In genomic region chr7:101320399-101321217, GRCm38 (mm10) we compare ENCODE assay signal across 7 mouse cellular contexts. TPM values are rescaled to one million over a fixed set of nuclear protein-coding genes. Genes with fewer than 3 reads are reported as not detected.
DNase-seq lines count a peak whose midpoint lies in the region; ATAC-seq and TF ChIP-seq lines count a peak whose summit lies in the region.

No protein-coding gene starts in this region.

- no peak for TF ChIP-seq POLR2A in thymus, adult 2 months (IDR thresholded peaks at IDR 0.05; ENCODE audit: control insufficient read depth, extremely low read depth, insufficient read depth, low read length, poor library complexity)
- TF ChIP-seq POLR2A in bone marrow macrophage, adult 2 months (IDR thresholded peaks at IDR 0.05; ENCODE audit: borderline replicate concordance, low read depth, low read length) = no peak

- H3K27ac ChIP-seq in thymus, adult 2 months (ENCODE audit: control insufficient read depth, insufficient read depth, low read length) = no peak overlapping the region
- H3K27ac ChIP-seq in bone marrow macrophage, adult 2 months (ENCODE audit: insufficient read depth, low read depth, low read length) = no peak overlapping the region
- H3K27ac ChIP-seq in forebrain, embryonic 15.5 days (replicated peaks) = no peak overlapping the region
- peak overlapping the region; percentile 84 for H3K27ac ChIP-seq in lung, embryonic 16.5 days (ENCODE audit: low read length)
- H3K27ac ChIP-seq in stomach, embryonic 16.5 days (ENCODE audit: low read length) = peak overlapping the region; percentile 92

- H3K9me3 ChIP-seq in forebrain, embryonic 15.5 days = no peaks in the 10 kb centered on the region
- no peaks in the 10 kb centered on the region for H3K9me3 ChIP-seq in lung, embryonic 16.5 days (ENCODE audit: control insufficient read depth, low read length)
- H3K9me3 ChIP-seq in stomach, embryonic 16.5 days (replicated peaks; ENCODE audit: control insufficient read depth, low read length) = no peaks in the 10 kb centered on the region

- peak overlapping the region; percentile 99 for H3K4me2 ChIP-seq in forebrain, embryonic 15.5 days (replicated peaks)
- peak overlapping the region; percentile 83 for H3K4me2 ChIP-seq in lung, embryonic 16.5 days (ENCODE audit: low read depth, low read length)
- peak overlapping the region; percentile 80 for H3K4me2 ChIP-seq in stomach, embryonic 16.5 days (ENCODE audit: low read depth, low read length)

- H3K4me3 ChIP-seq in thymus, adult 2 months (ENCODE audit: control insufficient read depth, insufficient read depth, low read length) = peak overlapping the region; percentile 29
- H3K4me3 ChIP-seq in bone marrow macrophage, adult 2 months (ENCODE audit: insufficient read depth, low read length) = peak overlapping the region; percentile 47
- peak overlapping the region; percentile 84 for H3K4me3 ChIP-seq in forebrain, embryonic 15.5 days
- H3K4me3 ChIP-seq in lung, embryonic 16.5 days (ENCODE audit: low read length) = peak overlapping the region; percentile 69
- H3K4me3 ChIP-seq in stomach, embryonic 16.5 days (replicated peaks; ENCODE audit: low read length) = peak overlapping the region; percentile 76

- peak; percentile 42 for DNase-seq in thymus, adult 2 months
- DNase-seq in thymus, postnatal 4 days = no peak
- peak; percentile 81 to 83 for DNase-seq in kidney, adult 8-10 months

- no peaks in the 10 kb centered on the region for H3K36me3 ChIP-seq in thymus, adult 2 months (ENCODE audit: control insufficient read depth, insufficient read depth, low read length)
- H3K36me3 ChIP-seq in forebrain, embryonic 15.5 days = no peaks in the 10 kb centered on the region
- no peaks in the 10 kb centered on the region for H3K36me3 ChIP-seq in lung, embryonic 16.5 days (ENCODE audit: control insufficient read depth, insufficient read depth, low read length)
- H3K36me3 ChIP-seq in stomach, embryonic 16.5 days (ENCODE audit: control insufficient read depth, insufficient read depth, low read length) = no peaks in the 10 kb centered on the region

- peak; percentile 81 for ATAC-seq in forebrain, embryonic 15.5 days (replicated peaks)
- ATAC-seq in lung, embryonic 16.5 days (ENCODE audit: low read depth) = peak; percentile 70
- ATAC-seq in stomach, embryonic 16.5 days (ENCODE audit: insufficient read depth, low FRiP score) = peak; percentile 68

- H3K9ac ChIP-seq in forebrain, embryonic 15.5 days (replicated peaks) = peak overlapping the region; percentile 68
- peak overlapping the region; percentile 80 for H3K9ac ChIP-seq in lung, embryonic 16.5 days (ENCODE audit: low read length)
- peak overlapping the region; percentile 90 for H3K9ac ChIP-seq in stomach, embryonic 16.5 days (ENCODE audit: low read length)

- TF ChIP-seq CTCF in thymus, adult 2 months (IDR thresholded peaks at IDR 0.05; ENCODE audit: borderline replicate concordance, control insufficient read depth, extremely low read depth, insufficient read depth, low read length, poor library complexity) = no peak
- no peak for TF ChIP-seq CTCF in bone marrow macrophage, adult 2 months (IDR thresholded peaks at IDR 0.05; ENCODE audit: low read depth, low read length)

- 6% methylated on average over 33 of the region's 37 CpGs for WGBS in thymus, adult 2 months
- 5% methylated on average over 23 of the region's 37 CpGs for WGBS in forebrain, embryonic 15.5 days
- WGBS in lung, embryonic 16.5 days = 5% methylated on average over 26 of the region's 37 CpGs
- 5% methylated on average over 24 of the region's 37 CpGs for WGBS in stomach, embryonic 16.5 days

- peaks cover 22% of the 10 kb centered on the region for H3K4me1 ChIP-seq in thymus, adult 2 months (replicated peaks; ENCODE audit: control insufficient read depth, insufficient read depth, low read length)
- H3K4me1 ChIP-seq in bone marrow macrophage, adult 2 months (ENCODE audit: control insufficient read depth, insufficient read depth, low read length) = 0 out of 2 replicates have a peak, but pooled peaks cover 2% of the 10 kb centered on the region
- H3K4me1 ChIP-seq in forebrain, embryonic 15.5 days = peaks cover 17% of the 10 kb centered on the region
- H3K4me1 ChIP-seq in lung, embryonic 16.5 days (replicated peaks; ENCODE audit: control insufficient read depth, insufficient read depth, low read length) = peaks cover 26% of the 10 kb centered on the region
- H3K4me1 ChIP-seq in stomach, embryonic 16.5 days (ENCODE audit: control insufficient read depth, insufficient read depth, low read length) = peaks cover 27% of the 10 kb centered on the region; the same call in 1 of the 2 replicates

- H3K27me3 ChIP-seq in thymus, adult 2 months (ENCODE audit: control insufficient read depth, insufficient read depth, low read length) = no peaks in the 10 kb centered on the region
- H3K27me3 ChIP-seq in forebrain, embryonic 15.5 days = peaks cover 8% of the 10 kb centered on the region
- no peaks in the 10 kb centered on the region; the same call in 1 of the 2 replicates for H3K27me3 ChIP-seq in lung, embryonic 16.5 days (ENCODE audit: control insufficient read depth, insufficient read depth, low read depth, low read length)
- H3K27me3 ChIP-seq in stomach, embryonic 16.5 days (ENCODE audit: control insufficient read depth, insufficient read depth, low read length) = no peaks in the 10 kb centered on the region

RNA-seq across cellular contexts. Expression of gene Stard10, which starts 3.7 kb away (rescaled TPM):
- 25.4 and 31.4 TPM in 2 replicates for polyA plus RNA-seq in thymus, adult 2 months (2012; rRNA removed)
- polyA plus RNA-seq in bone marrow macrophage, adult 2 months (2012; ENCODE audit: insufficient read depth, insufficient read length, missing spikeins) = 3.3 and 8.0 TPM in 2 replicates
- 5.8 and 8.0 TPM in 2 replicates for polyA plus RNA-seq in forebrain, embryonic 15.5 days (2015; fragmentation: Nextera tagmentation; extraction: Ambion mirVana)
- 43.0 and 46.5 TPM in 2 replicates for polyA plus RNA-seq in lung, embryonic 16.5 days (2015; fragmentation: Nextera tagmentation; extraction: Ambion mirVana)
- polyA plus RNA-seq in stomach, embryonic 16.5 days (2015; fragmentation: Nextera tagmentation; extraction: Ambion mirVana) = 95.6 and 106 TPM in 2 replicates

RNA-seq across cellular contexts. Expression of gene Atg16l2, which starts 18.6 kb away (rescaled TPM):
- 76.9 and 89.9 TPM in 2 replicates for polyA plus RNA-seq in thymus, adult 2 months (2012; rRNA removed)
- polyA plus RNA-seq in bone marrow macrophage, adult 2 months (2012; ENCODE audit: insufficient read depth, insufficient read length, missing spikeins) = 13.2 and 28.0 TPM in 2 replicates
- polyA plus RNA-seq in forebrain, embryonic 15.5 days (2015; fragmentation: Nextera tagmentation; extraction: Ambion mirVana) = 23.4 and 23.7 TPM in 2 replicates
- polyA plus RNA-seq in lung, embryonic 16.5 days (2015; fragmentation: Nextera tagmentation; extraction: Ambion mirVana) = 19.6 and 22.6 TPM in 2 replicates
- polyA plus RNA-seq in stomach, embryonic 16.5 days (2015; fragmentation: Nextera tagmentation; extraction: Ambion mirVana) = 19.6 and 20.0 TPM in 2 replicates

RNA-seq across cellular contexts. Expression of gene Arap1, which starts 27.3 kb away (rescaled TPM):
- polyA plus RNA-seq in thymus, adult 2 months (2012; rRNA removed) = 190 and 225 TPM in 2 replicates
- polyA plus RNA-seq in bone marrow macrophage, adult 2 months (2012; ENCODE audit: insufficient read depth, insufficient read length, missing spikeins) = 326 and 363 TPM in 2 replicates
- polyA plus RNA-seq in forebrain, embryonic 15.5 days (2015; fragmentation: Nextera tagmentation; extraction: Ambion mirVana) = 6.0 and 7.0 TPM in 2 replicates
- 115 and 118 TPM in 2 replicates for polyA plus RNA-seq in lung, embryonic 16.5 days (2015; fragmentation: Nextera tagmentation; extraction: Ambion mirVana)
- polyA plus RNA-seq in stomach, embryonic 16.5 days (2015; fragmentation: Nextera tagmentation; extraction: Ambion mirVana) = 105 and 111 TPM in 2 replicates

Comparison
In these comparisons a context has a peak if more than half of its experiments do, and no peak if none do; other contexts are left out.
1. H3K27ac ChIP-seq: peak in lung, embryonic 16.5 days (single experiment) and stomach, embryonic 16.5 days (single experiment); none in thymus, adult 2 months (single experiment), bone marrow macrophage, adult 2 months (single experiment) and forebrain, embryonic 15.5 days (single experiment).
2. H3K4me3 ChIP-seq: peak in every context shown above with its lines; median percentile 84 in forebrain, embryonic 15.5 days; 76 in stomach, embryonic 16.5 days; 69 in lung, embryonic 16.5 days; 47 in bone marrow macrophage, adult 2 months; 29 in thymus, adult 2 months.
3. RNA of gene Arap1, which starts 27.3 kb away (polyA plus RNA-seq): 326 to 363 TPM in bone marrow macrophage, adult 2 months, 190 to 225 TPM in thymus, adult 2 months, 115 to 118 TPM in lung, embryonic 16.5 days and 105 to 111 TPM in stomach, embryonic 16.5 days; 6.0 to 7.0 TPM in forebrain, embryonic 15.5 days; every median in the first group is over 10 times any median in the second.
4. Peak in every context shown above with its lines, with median percentiles within 50 percentile points of each other: ATAC-seq, H3K4me2 ChIP-seq and H3K9ac ChIP-seq.